Mouse (Mus musculus): ENCODE results near the gene Tmeff2.

DNA sequence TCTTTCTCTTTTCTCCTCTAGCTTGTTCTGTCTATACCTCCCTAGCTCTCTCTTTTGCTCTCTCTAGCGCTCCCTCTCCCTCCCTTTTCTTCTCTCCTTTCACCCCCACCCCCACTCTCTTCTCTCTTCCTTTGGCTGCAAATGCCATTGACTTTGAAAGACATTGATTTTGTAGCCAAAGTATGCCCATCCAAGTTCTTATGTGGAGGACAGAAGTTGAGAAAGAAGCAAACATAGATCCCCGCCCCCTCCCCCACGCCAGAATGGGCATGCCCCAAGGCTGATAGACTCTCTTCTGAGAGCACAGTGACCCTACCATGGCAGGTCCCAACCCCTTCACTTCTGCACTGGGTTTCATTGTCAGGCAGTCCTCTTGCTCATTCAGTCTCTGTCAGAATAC, 28.3 kb downstream of the Tmeff2 start:
- TF ChIP-seq POLR2A (IDR thresholded peaks at IDR 0.05; ENCODE audit: insufficient read depth, low read depth, low read length) = no peak
- TF ChIP-seq CTCF (IDR thresholded peaks at IDR 0.05) = no peak
- no peak for TF ChIP-seq EP300 (IDR thresholded peaks at IDR 0.05; ENCODE audit: insufficient read depth, low read depth, low read length)

Measured in heart, adult 2 months (tissue).